20 mouse cellular contexts compared by ENCODE assay signal in genomic region chr6:38676723-38677122, GRCm38 (mm10). TPM values are rescaled to one million over a fixed set of nuclear protein-coding genes. Genes with fewer than 3 reads are reported as not detected.
A peak's percentile ranks its signal among the peaks of the same experiment; 100 is the strongest.
DNase-seq lines count a peak whose midpoint lies in the region; ATAC-seq and TF ChIP-seq lines count a peak whose summit lies in the region.
"Had no signal": no experiment of that assay in that cellular context is flagged by ENCODE, and none has a peak within 500 bp of the region (broad histone marks: within the 10 kb centered on the region; RNA-seq: fewer than 3 reads in every experiment).

No protein-coding gene starts in this region.

- H3K4me1 ChIP-seq in hindbrain, embryonic 12.5 days, result no peaks in the 10 kb centered on the region
- no peaks in the 10 kb centered on the region for H3K4me1 ChIP-seq in hindbrain, embryonic 10.5 days (replicated peaks)
- H3K4me1 ChIP-seq in ES-Bruce4 (ENCODE audit: control insufficient read depth, insufficient read depth, low read length) (no peaks in the 10 kb centered on the region), ES-E14 (ENCODE audit: control insufficient read depth in 2 of 2, insufficient read depth in 2 of 2, low read length in 2 of 2, poor library complexity in 1 of 2) (peaks cover 0 to 8% of the 10 kb centered on the region in 2 experiments; a peak in 1 of 4 replicates)
- H3K4me1 ChIP-seq in liver, embryonic 13.5 days (replicated peaks), result peaks cover 16% of the 10 kb centered on the region
- no peaks in the 10 kb centered on the region for H3K4me1 ChIP-seq in midbrain, embryonic 14.5 days (ENCODE audit: control insufficient read depth, insufficient read depth, low read length)
- H3K4me1 ChIP-seq: embryonic facial prominence, embryonic 13.5 days had no signal

- TF ChIP-seq CTCF in ES-Bruce4 (IDR thresholded peaks at IDR 0.05; ENCODE audit: low read depth, low read length), result no peak

- WGBS in hindbrain, embryonic 12.5 days, result 83% methylated on average over 14 of the region's 14 CpGs
- WGBS in hindbrain, embryonic 10.5 days, result 85% methylated on average over 14 of the region's 14 CpGs
- WGBS in liver, embryonic 13.5 days (ENCODE audit: insufficient replicate concordance), result 60% methylated on average over 14 of the region's 14 CpGs
- WGBS in midbrain, embryonic 14.5 days, result 82% methylated on average over 14 of the region's 14 CpGs

- no peak for DNase-seq in hindbrain, embryonic 10.5 days (ENCODE audit: low spot score)
- DNase-seq in ES-E14 (ENCODE audit: low read depth, low spot score), result no peak
- no peak for DNase-seq in liver, embryonic 13.5 days
- no peak for DNase-seq in right cerebral cortex, postnatal 4 days
- no peak for DNase-seq in midbrain, embryonic 14.5 days
- DNase-seq: adrenal gland, postnatal 25 days; cerebellum, adult 2 months; forebrain, postnatal 0 days; kidney, adult 2 months; lung, postnatal 10 days; right cerebral cortex, adult 18-20 months; spleen, adult 18-20 months had no signal

- no peak overlapping the region for H3K4me2 ChIP-seq in hindbrain, embryonic 12.5 days (replicated peaks)
- H3K4me2 ChIP-seq in liver, embryonic 13.5 days, result peak overlapping the region; percentile 25; the same call in 1 of the 2 replicates
- no peak overlapping the region for H3K4me2 ChIP-seq in midbrain, embryonic 14.5 days (ENCODE audit: low read length)
- H3K4me2 ChIP-seq: embryonic facial prominence, embryonic 13.5 days; liver, embryonic 15.5 days had no signal

- TF ChIP-seq POLR2A in ES-Bruce4 (IDR thresholded peaks at IDR 0.05; ENCODE audit: insufficient read depth, low read length), result no peak

- no peak overlapping the region for H3K9ac ChIP-seq in hindbrain, embryonic 12.5 days
- H3K9ac ChIP-seq in ES-Bruce4 (ENCODE audit: low read depth, poor library complexity, severe bottlenecking) (no peak overlapping the region), ES-E14 (ENCODE audit: insufficient read depth, low read depth, low read length, poor library complexity, severe bottlenecking) (peak overlapping the region; percentile 33; the same call in 1 of the 2 replicates)
- no peak overlapping the region for H3K9ac ChIP-seq in liver, embryonic 13.5 days
- no peak overlapping the region for H3K9ac ChIP-seq in midbrain, embryonic 14.5 days (replicated peaks; ENCODE audit: low read length)
- H3K9ac ChIP-seq: embryonic facial prominence, embryonic 13.5 days; forebrain, postnatal 0 days; liver, embryonic 15.5 days had no signal

- H3K27ac ChIP-seq in hindbrain, embryonic 12.5 days, result no peak overlapping the region
- no peak overlapping the region for H3K27ac ChIP-seq in hindbrain, embryonic 10.5 days
- H3K27ac ChIP-seq in ES-Bruce4 (ENCODE audit: insufficient read depth, low read length) (no peak overlapping the region), ES-E14 (ENCODE audit: insufficient read depth, low read depth, low read length, poor library complexity, severe bottlenecking) (no peak overlapping the region)
- no peak overlapping the region for H3K27ac ChIP-seq in liver, embryonic 13.5 days
- H3K27ac ChIP-seq in midbrain, embryonic 14.5 days (replicated peaks; ENCODE audit: low read depth, low read length), result no peak overlapping the region
- H3K27ac ChIP-seq: embryonic facial prominence, embryonic 13.5 days; hindbrain, postnatal 0 days; liver, embryonic 15.5 days had no signal

- ATAC-seq in hindbrain, embryonic 12.5 days (ENCODE audit: low FRiP score), result 0 out of 2 replicates have a peak, but pooled peaks have one; percentile 46
- ATAC-seq in liver, embryonic 13.5 days (ENCODE audit: low read depth), result no peak
- no peak for ATAC-seq in midbrain, embryonic 14.5 days (ENCODE audit: low FRiP score, low TSS enrichment)
- ATAC-seq: forebrain, postnatal 0 days; hindbrain, postnatal 0 days; midbrain, embryonic 16.5 days had no signal

- in situ Hi-C loops in ES-E14 (cut with MboI; ENCODE audit: low sequenced_read_pairs in 2 of 2, unreplicated experiment in 2 of 2), result no loop called here

- no peak overlapping the region for H3K4me3 ChIP-seq in hindbrain, embryonic 12.5 days
- H3K4me3 ChIP-seq in hindbrain, embryonic 10.5 days, result no peak overlapping the region
- H3K4me3 ChIP-seq in ES-Bruce4 (ENCODE audit: low read depth, low read length) (peak overlapping the region; percentile 32), ES-E14 (ENCODE audit: insufficient read depth in 1 of 2, low read depth in 1 of 2, low read length in 2 of 2, poor library complexity in 1 of 2, severe bottlenecking in 1 of 2) (peak overlapping the region; percentile 36 to 51)
- no peak overlapping the region for H3K4me3 ChIP-seq in liver, embryonic 13.5 days (replicated peaks)
- no peak overlapping the region for H3K4me3 ChIP-seq in midbrain, embryonic 14.5 days (replicated peaks; ENCODE audit: low read depth, low read length)
- H3K4me3 ChIP-seq: embryonic facial prominence, embryonic 13.5 days; liver, embryonic 15.5 days had no signal

- H3K27me3 ChIP-seq in hindbrain, embryonic 12.5 days, result no peaks in the 10 kb centered on the region
- H3K27me3 ChIP-seq in hindbrain, embryonic 10.5 days (ENCODE audit: insufficient read depth, poor library complexity, severe bottlenecking), result no peaks in the 10 kb centered on the region
- no peaks in the 10 kb centered on the region for H3K27me3 ChIP-seq in ES-Bruce4 (ENCODE audit: control insufficient read depth, insufficient read depth, low read length, poor library complexity, severe bottlenecking)
- peaks cover 17% of the 10 kb centered on the region for H3K27me3 ChIP-seq in liver, embryonic 13.5 days
- H3K27me3 ChIP-seq in midbrain, embryonic 14.5 days (ENCODE audit: control insufficient read depth, insufficient read depth, low read length), result no peaks in the 10 kb centered on the region
- H3K27me3 ChIP-seq: embryonic facial prominence, embryonic 13.5 days had no signal

- no peaks in the 10 kb centered on the region for H3K9me3 ChIP-seq in hindbrain, embryonic 12.5 days (replicated peaks)
- H3K9me3 ChIP-seq in hindbrain, embryonic 10.5 days, result no peaks in the 10 kb centered on the region
- H3K9me3 ChIP-seq in ES-Bruce4 (replicated peaks; ENCODE audit: control insufficient read depth, insufficient read depth, low read length, poor library complexity, severe bottlenecking) (no peaks in the 10 kb centered on the region), ES-E14 (ENCODE audit: control insufficient read depth, insufficient read depth, low read depth, low read length) (no peaks in the 10 kb centered on the region)
- H3K9me3 ChIP-seq in liver, embryonic 13.5 days (replicated peaks), result no peaks in the 10 kb centered on the region
- H3K9me3 ChIP-seq in midbrain, embryonic 14.5 days (ENCODE audit: control insufficient read depth, low read length), result no peaks in the 10 kb centered on the region
- H3K9me3 ChIP-seq: embryonic facial prominence, embryonic 13.5 days; liver, embryonic 15.5 days had no signal

- no peaks in the 10 kb centered on the region for H3K36me3 ChIP-seq in hindbrain, embryonic 12.5 days
- H3K36me3 ChIP-seq in hindbrain, embryonic 10.5 days, result no peaks in the 10 kb centered on the region
- no peaks in the 10 kb centered on the region for H3K36me3 ChIP-seq in ES-Bruce4 (ENCODE audit: control insufficient read depth, insufficient read depth, low read length, poor library complexity, severe bottlenecking)
- H3K36me3 ChIP-seq in ES-E14 (ENCODE audit: control insufficient read depth, insufficient read depth, low read length, poor library complexity, severe bottlenecking), result no peaks in the 10 kb centered on the region
- no peaks in the 10 kb centered on the region for H3K36me3 ChIP-seq in liver, embryonic 13.5 days
- H3K36me3 ChIP-seq in midbrain, embryonic 14.5 days (ENCODE audit: control insufficient read depth, insufficient read depth, low read length), result no peaks in the 10 kb centered on the region; the same call in 1 of the 2 replicates
- H3K36me3 ChIP-seq: liver, embryonic 15.5 days had no signal

- no peak for TF ChIP-seq EP300 in ES-Bruce4 (IDR thresholded peaks at IDR 0.05; ENCODE audit: insufficient read depth, low read depth, low read length)

TF ChIP-seq in ES-E14, 5 proteins besides CTCF, POLR2A, EP300 and RAD21:
- TF ChIP-seq CHD2 (IDR thresholded peaks at IDR 0.05; ENCODE audit: low read depth, low read length), result no peak
- no peak for TF ChIP-seq ZNF384 (IDR thresholded peaks at IDR 0.05; ENCODE audit: low read depth, low read length)
- TF ChIP-seq ZC3H11A (IDR thresholded peaks at IDR 0.05; ENCODE audit: borderline replicate concordance, low read depth, low read length), result no peak
- no peak for TF ChIP-seq MAFK (IDR thresholded peaks at IDR 0.05; ENCODE audit: insufficient read depth, low read depth, low read length)
- TF ChIP-seq HCFC1 (IDR thresholded peaks at IDR 0.05; ENCODE audit: borderline replicate concordance, insufficient read depth, low read length), result no peak
TF ChIP-seq in ES-E14: peak in this region for 0.

RNA-seq across cellular contexts. Expression of gene Clec2l, which starts 13.9 kb away (rescaled TPM):
- polyA plus RNA-seq in hindbrain, embryonic 12.5 days (2016; fragmentation: Nextera tagmentation; extraction: Ambion mirVana), result 4.1 and 4.8 TPM in 2 replicates
- 1.1 and 1.7 TPM in 2 replicates for polyA plus RNA-seq in hindbrain, embryonic 10.5 days (2016; fragmentation: Nextera tagmentation; extraction: Ambion mirVana)
- not detected in 2 replicates for polyA plus RNA-seq in ES-Bruce4 (2011; ENCODE audit: insufficient read depth, insufficient read length, low read depth, missing spikeins)
- total RNA-seq in ES-E14 (2012; rRNA removed), result 1.3 and 1.4 TPM in 2 replicates
- polyA plus RNA-seq in liver, embryonic 13.5 days (2015; fragmentation: Nextera tagmentation; extraction: Ambion mirVana), result 0.09 TPM in 1 of 2 replicates, not detected in the other
- polyA plus RNA-seq in midbrain, embryonic 14.5 days (2014; fragmentation: Nextera tagmentation; extraction: Ambion mirVana), result 12.9 and 25.5 TPM in 2 replicates
- total RNA-seq: gastrocnemius, adult 18-20 months; megakaryocyte, adult 5-6 weeks had no signal

RNA-seq across cellular contexts. Expression of gene Klrg2, which starts 39.7 kb away (rescaled TPM):
- polyA plus RNA-seq in hindbrain, embryonic 12.5 days (2016; fragmentation: Nextera tagmentation; extraction: Ambion mirVana), result 0.18 and 0.28 TPM in 2 replicates
- 0.05 and 0.14 TPM in 2 replicates for polyA plus RNA-seq in hindbrain, embryonic 10.5 days (2016; fragmentation: Nextera tagmentation; extraction: Ambion mirVana)
- 1.4 and 2.4 TPM in 2 replicates for polyA plus RNA-seq in ES-Bruce4 (2011; ENCODE audit: insufficient read depth, insufficient read length, low read depth, missing spikeins)
- 3.2 and 4.7 TPM in 2 replicates for total RNA-seq in ES-E14 (2012; rRNA removed)
- 0.07 TPM in 1 of 2 replicates, not detected in the other for polyA plus RNA-seq in liver, embryonic 13.5 days (2015; fragmentation: Nextera tagmentation; extraction: Ambion mirVana)
- polyA plus RNA-seq in midbrain, embryonic 14.5 days (2014; fragmentation: Nextera tagmentation; extraction: Ambion mirVana), result 0.12 and 0.18 TPM in 2 replicates
- polyA plus RNA-seq: midbrain, embryonic 16.5 days had no signal

Comparison
In these comparisons a context has a peak if more than half of its experiments do, and no peak if none do; other contexts are left out.
1. H3K4me3 ChIP-seq: peak in ES-Bruce4 (single experiment) and ES-E14 (2 of 2); none in hindbrain, embryonic 12.5 days (single experiment), hindbrain, embryonic 10.5 days (single experiment), liver, embryonic 13.5 days (single experiment) and midbrain, embryonic 14.5 days (single experiment).